Comparison of ENCODE assay signal across 8 mouse cellular contexts in genomic region chr19:10388615-10389313, GRCm38 (mm10). TPM values are rescaled to one million over a fixed set of nuclear protein-coding genes. Genes with fewer than 3 reads are reported as not detected.
A peak's percentile ranks its signal among the peaks of the same experiment; 100 is the strongest.
DNase-seq lines count a peak whose midpoint lies in the region; ATAC-seq and TF ChIP-seq lines count a peak whose summit lies in the region.

Gene Syt7, plus strand, starts transcription at chr19:10389090.

- no peaks in the 10 kb centered on the region for H3K9me3 ChIP-seq in forebrain, embryonic 12.5 days
- no peaks in the 10 kb centered on the region for H3K9me3 ChIP-seq in heart, postnatal 0 days (replicated peaks; ENCODE audit: control insufficient read depth, low read length)
- no peaks in the 10 kb centered on the region for H3K9me3 ChIP-seq in liver, embryonic 14.5 days (ENCODE audit: control insufficient read depth, low read length)
- H3K9me3 ChIP-seq in stomach, embryonic 15.5 days: no peaks in the 10 kb centered on the region

- peak within 1 kb of the TSS; percentile 80 for H3K9ac ChIP-seq in forebrain, embryonic 12.5 days
- peak within 1 kb of the TSS; percentile 66 for H3K9ac ChIP-seq in heart, postnatal 0 days (replicated peaks; ENCODE audit: low read depth, low read length)
- no peak within 1 kb of the TSS for H3K9ac ChIP-seq in liver, embryonic 14.5 days (replicated peaks)
- H3K9ac ChIP-seq in stomach, embryonic 15.5 days: peak within 1 kb of the TSS; percentile 41

- H3K4me1 ChIP-seq in forebrain, embryonic 12.5 days: peaks cover 36% of the 10 kb centered on the region
- no peaks in the 10 kb centered on the region for H3K4me1 ChIP-seq in heart, postnatal 0 days (ENCODE audit: control insufficient read depth, insufficient read depth)
- no peaks in the 10 kb centered on the region for H3K4me1 ChIP-seq in liver, embryonic 14.5 days (replicated peaks; ENCODE audit: control insufficient read depth in 2 of 2, insufficient read depth in 2 of 2, low read length in 1 of 2)
- H3K4me1 ChIP-seq in stomach, embryonic 15.5 days: peaks cover 9% of the 10 kb centered on the region

- H3K4me3 ChIP-seq in forebrain, embryonic 12.5 days (replicated peaks): peak within 1 kb of the TSS; percentile 76
- peak within 1 kb of the TSS; percentile 53 for H3K4me3 ChIP-seq in heart, postnatal 0 days (ENCODE audit: low read depth, low read length)
- peak within 1 kb of the TSS; percentile 50 to 68 for H3K4me3 ChIP-seq in liver, embryonic 14.5 days (ENCODE audit: insufficient read depth in 1 of 2, low read depth in 2 of 2, low read length in 2 of 2)
- peak within 1 kb of the TSS; percentile 58 for H3K4me3 ChIP-seq in stomach, embryonic 15.5 days (replicated peaks)

- H3K36me3 ChIP-seq in forebrain, embryonic 12.5 days (replicated peaks): no peaks in the 10 kb centered on the region
- H3K36me3 ChIP-seq in heart, postnatal 0 days (replicated peaks; ENCODE audit: control insufficient read depth, insufficient read depth, low read length): no peaks in the 10 kb centered on the region
- H3K36me3 ChIP-seq in liver, embryonic 14.5 days (replicated peaks; ENCODE audit: control insufficient read depth, insufficient read depth, low read depth): no peaks in the 10 kb centered on the region
- H3K36me3 ChIP-seq in stomach, embryonic 15.5 days: no peaks in the 10 kb centered on the region

- ATAC-seq in cerebellum, adult (ENCODE audit: insufficient number of reproducible peaks, low FRiP score, low TSS enrichment): peak; percentile 74
- ATAC-seq in forebrain, embryonic 12.5 days (ENCODE audit: low FRiP score): peak; percentile 89
- ATAC-seq in heart, postnatal 0 days (ENCODE audit: insufficient read depth, low read depth): peak; percentile 83
- peak; percentile 76 for ATAC-seq in liver, embryonic 14.5 days (ENCODE audit: insufficient read depth)
- ATAC-seq in stomach, embryonic 15.5 days (ENCODE audit: insufficient read depth, low FRiP score, low read depth): peak; percentile 68

- WGBS in forebrain, embryonic 12.5 days: 0% methylated on average over 48 of the region's 78 CpGs
- under 1% methylated on average over 38 of the region's 78 CpGs for WGBS in heart, postnatal 0 days
- under 1% methylated on average over 77 of the region's 78 CpGs for WGBS in liver, embryonic 14.5 days (ENCODE audit: insufficient replicate concordance)
- WGBS in stomach, embryonic 15.5 days: 0% methylated on average over 75 of the region's 78 CpGs

- peak within 1 kb of the TSS; percentile 73 for H3K27ac ChIP-seq in forebrain, embryonic 12.5 days
- H3K27ac ChIP-seq in heart, postnatal 0 days (ENCODE audit: low read depth): no peak within 1 kb of the TSS
- H3K27ac ChIP-seq in liver, embryonic 14.5 days: no peak within 1 kb of the TSS
- no peak within 1 kb of the TSS for H3K27ac ChIP-seq in stomach, embryonic 15.5 days

- DNase-seq in CD4-positive helper T cell, adult 2 months (ENCODE audit: low read depth, low spot score): peak; percentile 40
- DNase-seq in heart, postnatal 0 days (ENCODE audit: low spot score): peak; percentile 89
- DNase-seq in kidney, postnatal 36 days: peak; percentile 91 to 97
- peak; percentile 41 to 55 (median 45) for DNase-seq in liver, embryonic 14.5 days (ENCODE audit: low read depth in 3 of 3, low spot score in 3 of 3)
- DNase-seq in neural tube, embryonic 10.5 days (ENCODE audit: extremely low spot score, low spot score): peak; percentile 99

- peaks cover 43% of the 10 kb centered on the region for H3K27me3 ChIP-seq in forebrain, embryonic 12.5 days
- peaks cover 22% of the 10 kb centered on the region for H3K27me3 ChIP-seq in heart, postnatal 0 days (ENCODE audit: control insufficient read depth, insufficient read depth, low read length)
- peaks cover 43% of the 10 kb centered on the region for H3K27me3 ChIP-seq in liver, embryonic 14.5 days (ENCODE audit: control insufficient read depth, insufficient read depth, low read length)
- H3K27me3 ChIP-seq in stomach, embryonic 15.5 days (replicated peaks): peaks cover 27% of the 10 kb centered on the region

- H3K4me2 ChIP-seq in forebrain, embryonic 12.5 days: peak within 1 kb of the TSS; percentile 75
- peak within 1 kb of the TSS; percentile 77 for H3K4me2 ChIP-seq in heart, postnatal 0 days (ENCODE audit: low read depth, low read length)
- peak within 1 kb of the TSS; percentile 52 for H3K4me2 ChIP-seq in liver, embryonic 14.5 days (ENCODE audit: low read depth)
- H3K4me2 ChIP-seq in stomach, embryonic 15.5 days: peak within 1 kb of the TSS; percentile 94

- TF ChIP-seq CTCF in heart, postnatal 0 days (IDR thresholded peaks at IDR 0.05; ENCODE audit: low read depth): peak; percentile 27
- peak; percentile 29; the same call in 1 of the 2 replicates for TF ChIP-seq CTCF in liver, embryonic 14.5 days (IDR thresholded peaks at IDR 0.05; ENCODE audit: low read depth)

- TF ChIP-seq EP300 in heart, postnatal 0 days (IDR thresholded peaks at IDR 0.05; ENCODE audit: low read depth): no peak
- no peak for TF ChIP-seq EP300 in liver, embryonic 14.5 days (IDR thresholded peaks at IDR 0.05; ENCODE audit: low read depth)

RNA-seq across cellular contexts. Expression of gene Syt7, which starts in this region (rescaled TPM):
- 2.7 and 5.5 TPM in 2 replicates for polyA plus RNA-seq in forebrain, embryonic 12.5 days (2016; fragmentation: Nextera tagmentation; extraction: Ambion mirVana)
- total RNA-seq in heart, postnatal 0 days (2014; rRNA removed; ENCODE audit: low replicate concordance): 5.0 and 6.0 TPM in 2 replicates
- polyA plus RNA-seq in heart, postnatal 0 days (2015; fragmentation: Nextera tagmentation; extraction: Ambion mirVana): 0.78 and 0.96 TPM in 2 replicates
- 0.28 and 0.37 TPM in 2 replicates for polyA plus RNA-seq in liver, embryonic 14.5 days (2012; rRNA removed)
- 0.04 and 0.09 TPM in 2 replicates for polyA plus RNA-seq in liver, embryonic 14.5 days (2014; fragmentation: Nextera tagmentation; extraction: Ambion mirVana)
- polyA plus RNA-seq in stomach, embryonic 15.5 days (2015; fragmentation: Nextera tagmentation; extraction: Ambion mirVana): 2.6 and 3.3 TPM in 2 replicates

Comparison
In these comparisons a context has a peak if more than half of its experiments do, and no peak if none do; other contexts are left out.
1. Peak in DNase-seq, ATAC-seq, H3K4me3 ChIP-seq and H3K4me2 ChIP-seq in liver, embryonic 14.5 days; RNA of the gene not detected or under 1 TPM.
2. DNase-seq: peak in every context shown above with its lines; median percentile 99 in neural tube, embryonic 10.5 days; 94 in kidney, postnatal 36 days; 89 in heart, postnatal 0 days; 45 in liver, embryonic 14.5 days; 40 in CD4-positive helper T cell, adult 2 months.